Mouse (Mus musculus) cortical plate, adult 2 months (tissue): Measurements from ENCODE around the gene Olfr339.

Source experiments
- CTCF ChIP-seq: fragments of 200-500 bp; IDR thresholded peaks from 2 replicates; pipeline ENCODE4 v1.5.1; 2011; ENCODE audit warnings: mild to moderate bottlenecking, control low read depth, low read length; ENCODE audit not compliant: insufficient read depth; ENCODE audit errors: extremely low read depth
- POLR2A ChIP-seq: fragments of 200-500 bp; IDR thresholded peaks from 2 replicates; pipeline ENCODE4 v1.6.1; 2011; ENCODE audit warnings: mild to moderate bottlenecking, low read length, control low read depth; ENCODE audit not compliant: insufficient read depth; ENCODE audit errors: extremely low read depth

DNA sequence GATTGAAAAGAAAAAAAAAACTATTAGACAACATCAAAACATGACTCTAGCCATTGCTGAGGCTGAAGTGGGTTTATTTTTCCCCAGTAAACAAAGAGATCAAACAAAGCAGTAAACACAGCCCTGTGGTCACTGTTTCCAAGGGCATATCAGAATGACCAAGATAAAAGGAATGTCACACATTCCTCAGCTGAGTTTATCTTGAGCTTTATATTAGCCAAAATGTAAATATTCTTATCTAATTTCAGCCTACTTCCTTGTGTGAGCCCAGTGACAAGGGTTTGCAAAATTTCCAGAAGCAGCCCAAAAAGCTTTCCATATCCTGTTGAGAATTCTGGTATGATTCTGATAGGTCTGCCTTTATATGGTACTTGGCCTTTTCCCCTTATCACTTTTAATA lies 54.9 kb downstream of the Olfr339 start:
- TF ChIP-seq POLR2A = no peak
- TF ChIP-seq CTCF = no peak
